Mouse (Mus musculus) adrenal gland, postnatal 0 days (tissue): Measurements from ENCODE around the gene Nat8f5. TPM values are rescaled to one million over a fixed set of nuclear protein-coding genes. Genes with fewer than 3 reads are reported as not detected.

ENCODE experiments used
- microRNA-seq: library from miRNA; unstranded; fragments of <30 nt; microRNA quantifications from one replicate; pipeline ENCODE4, GENCODE M21; 2016; ENCODE audit warnings: borderline replicate concordance; ENCODE audit not compliant: insufficient number of aligned reads
- polyA plus RNA-seq: library from polyadenylated mRNA; unstranded; fragments of >200 nt; fragmentation: Nextera tagmentation; extraction: Ambion mirVana; gene quantifications from 2 replicates; pipeline ENCODE4 v1.2.1, GENCODE M21; 2015

Nat8f5 gene
- polyA plus RNA-seq = 0.17 and 1.4 TPM in 2 replicates

GRCm38 (mm10) chr6:85820837-85821236, at the start of gene Nat8f5, which contains the start of gene Nat8f6:
TSS of gene Nat8f5 (minus strand) at chr6:85820972.
TSS of gene Nat8f6 (minus strand) at chr6:85820954.

GRCm38 (mm10) chr6:85869006-85869405, 48.2 kb upstream of the Nat8f5 start, which contains the start of gene Nat8f2:
TSS of gene Nat8f2 (minus strand) at chr6:85869158.

GRCm38 (mm10) chr6:85831796-85832321, 11.1 kb upstream of the Nat8f5 start, which contains the start of gene Nat8:
TSS of gene Nat8 (minus strand) at chr6:85832082.

Small RNAs within 50 kb of the gene (microRNA-seq; reads per million reads assigned to microRNA genes)
- not detected for gene Mir6375

Other genes starting within 250 kb of the Nat8f5 start
- 1.7 and 2.9 TPM in 2 replicates for gene Alms1, start 233.4 kb downstream of the Nat8f5 start, polyA plus RNA-seq
- 0.15 TPM in 1 of 2 replicates, not detected in the other for gene Nat8f7, start 107.8 kb downstream of the Nat8f5 start, polyA plus RNA-seq
- gene Nat8f3, start 55.2 kb downstream of the Nat8f5 start, polyA plus RNA-seq = 0.15 TPM in 1 of 2 replicates, not detected in the other
- gene Nat8f6, start within 50 bp of the Nat8f5 start, polyA plus RNA-seq = not detected in 2 replicates
- 0.55 and 1.5 TPM in 2 replicates for gene Nat8, start 11.1 kb upstream of the Nat8f5 start, polyA plus RNA-seq
- 0.14 and 0.19 TPM in 2 replicates for gene Nat8f2, start 48.2 kb upstream of the Nat8f5 start, polyA plus RNA-seq
- 5.2 and 12.2 TPM in 2 replicates for gene Nat8f4, start 83.9 kb upstream of the Nat8f5 start, polyA plus RNA-seq
- 69.0 and 77.5 TPM in 2 replicates for gene Tprkb, start 90.9 kb upstream of the Nat8f5 start, polyA plus RNA-seq
- 62.4 and 80.9 TPM in 2 replicates for gene Nat8f1, start 94.7 kb upstream of the Nat8f5 start, polyA plus RNA-seq
- gene Dusp11, start 140.7 kb upstream of the Nat8f5 start, polyA plus RNA-seq = 26.2 and 34.7 TPM in 2 replicates
- gene Figla, start 195.2 kb upstream of the Nat8f5 start, polyA plus RNA-seq = 0.71 TPM in 1 of 2 replicates, not detected in the other
- gene Add2, start 207.7 kb upstream of the Nat8f5 start, polyA plus RNA-seq = 10.4 and 28.0 TPM in 2 replicates